Mouse (Mus musculus): ENCODE measurements around the gene Gm5930.
"Not testable (repeated sequence)": the region's sequence is repeated elsewhere in the genome, so short reads cannot be mapped to it uniquely, and the experiment has no call there.

Gene Gm5930

DNA sequence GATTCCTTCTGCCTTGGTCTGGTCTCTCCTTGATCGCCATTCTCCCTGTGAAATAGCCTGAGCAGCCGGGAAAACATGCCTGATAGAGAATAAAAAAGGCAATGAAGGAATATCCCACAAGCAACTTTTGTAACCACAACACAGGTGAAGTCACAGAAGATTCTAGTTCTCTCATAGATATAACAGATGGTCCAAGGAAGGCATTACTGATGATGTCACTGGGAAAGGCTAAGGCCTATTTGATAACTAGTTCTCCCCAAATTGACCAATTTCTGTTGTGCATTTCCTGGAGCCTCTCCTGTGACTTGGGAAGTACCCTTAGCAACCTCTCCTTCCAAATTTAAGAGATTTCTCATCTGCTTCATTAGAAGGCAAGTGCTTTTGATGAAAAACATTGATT lies at the start of gene Gm5930:
TSS of gene Gm5930 (minus strand) at position 101 of the 400 bp plus-strand sequence.
- not testable (repeated sequence) for DNase-seq (ENCODE audit: low read depth)

DNA sequence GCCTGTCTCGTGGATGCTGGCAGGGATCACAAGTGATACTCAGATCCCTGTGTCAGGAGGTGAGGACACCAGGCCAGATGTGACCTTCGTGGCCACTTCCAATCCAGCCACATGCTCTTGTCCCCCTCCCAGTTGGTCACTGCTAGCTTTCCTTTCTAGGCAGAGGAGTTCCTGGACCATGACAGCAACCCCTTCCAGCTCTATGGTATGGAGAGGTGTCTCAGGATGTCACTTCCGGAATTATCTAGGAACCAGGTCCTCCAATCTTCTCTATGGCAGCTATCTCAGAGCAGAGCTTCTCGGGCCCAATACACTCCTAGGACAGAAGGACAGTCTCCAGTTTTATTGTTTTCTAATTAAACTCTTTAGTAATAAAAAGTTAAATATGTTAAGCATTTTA lies 45.8 kb upstream of the Gm5930 start:
- not testable (repeated sequence) for DNase-seq (ENCODE audit: low read depth)

DNA sequence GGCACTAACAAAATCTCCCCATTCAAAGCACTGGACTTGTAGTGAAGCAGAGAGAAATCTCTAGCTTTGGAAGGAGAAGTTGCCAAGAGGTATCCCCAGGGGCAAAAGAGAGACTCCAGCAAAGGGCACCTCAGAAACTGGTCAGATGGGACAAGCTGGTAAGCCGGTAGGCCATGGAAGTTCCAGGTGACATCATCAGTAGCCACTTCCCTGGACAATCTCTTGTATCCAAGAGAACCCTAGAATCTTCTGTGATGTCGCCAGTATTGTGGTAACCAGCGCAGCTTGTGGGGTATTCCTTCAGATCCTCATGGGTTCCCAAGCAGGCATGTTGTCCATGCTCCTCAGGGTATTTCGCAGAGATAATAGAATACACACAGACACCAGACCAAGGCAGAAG lies 26.7 kb upstream of the Gm5930 start, which contains the start of gene Gm8229:
TSS of gene Gm8229 (plus strand) at position 301 of the 400 bp plus-strand sequence.
- DNase-seq (ENCODE audit: low read depth), result not testable (repeated sequence)

DNA sequence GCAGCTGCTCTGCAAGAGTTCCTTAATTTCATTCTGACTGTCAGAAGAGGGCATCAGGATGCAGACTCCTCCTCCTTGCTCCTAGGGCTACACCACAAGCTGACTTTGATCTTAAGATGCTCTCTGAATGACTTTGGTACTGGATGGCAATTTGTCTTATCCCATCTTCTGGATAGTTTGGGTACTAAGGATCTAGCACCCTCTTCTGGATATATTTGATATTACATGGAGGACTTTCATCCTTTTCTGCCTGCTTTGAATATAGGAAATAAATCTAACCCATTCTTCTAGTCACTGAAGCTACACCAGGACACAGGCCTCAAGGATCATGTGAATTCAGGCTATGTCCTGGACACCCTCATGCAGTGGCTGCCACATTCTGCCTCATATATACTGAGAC lies 23.9 kb upstream of the Gm5930 start:
- not testable (repeated sequence) for DNase-seq (ENCODE audit: low read depth)

DNA sequence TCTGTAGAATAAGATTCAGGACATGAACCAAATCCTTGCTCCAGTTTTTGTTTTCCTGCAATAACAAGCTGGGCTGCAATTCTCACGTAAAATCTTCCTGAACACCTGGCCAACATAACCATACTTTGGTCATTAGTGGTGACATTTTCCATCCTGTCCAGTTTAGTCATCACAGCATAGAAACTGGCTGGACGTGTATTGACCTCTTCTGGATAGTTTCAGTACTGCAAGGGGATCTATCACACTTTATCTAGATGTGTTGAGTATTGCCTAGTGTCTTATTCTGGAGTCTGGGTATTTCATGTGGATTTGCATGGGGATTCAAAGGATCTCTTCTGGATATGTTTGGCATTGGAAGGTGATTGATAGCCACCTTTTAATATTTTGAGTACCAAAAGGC lies 23.0 kb upstream of the Gm5930 start:
- DNase-seq (ENCODE audit: low read depth), result not testable (repeated sequence)

DNA sequence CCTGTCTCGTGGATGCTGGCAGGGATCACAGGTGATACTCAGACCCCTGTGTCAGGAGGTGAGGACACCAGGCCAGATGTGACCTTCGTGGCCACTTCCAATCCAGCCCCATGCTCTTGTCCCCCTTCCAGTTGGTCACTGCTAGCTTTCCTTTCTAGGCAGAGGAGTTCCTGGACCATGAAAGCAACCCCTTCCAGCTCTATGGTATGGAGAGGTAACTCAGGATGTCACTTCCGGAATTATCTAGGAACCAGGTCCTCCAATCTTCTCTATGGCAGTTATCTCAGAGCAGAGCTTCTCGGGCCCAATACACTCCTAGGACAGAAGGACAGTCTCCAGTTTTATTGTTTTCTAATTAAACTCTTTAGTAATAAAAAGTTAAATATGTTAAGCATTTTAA lies 26.3 kb downstream of the Gm5930 start:
- DNase-seq (ENCODE audit: low read depth), result not testable (repeated sequence)

DNA sequence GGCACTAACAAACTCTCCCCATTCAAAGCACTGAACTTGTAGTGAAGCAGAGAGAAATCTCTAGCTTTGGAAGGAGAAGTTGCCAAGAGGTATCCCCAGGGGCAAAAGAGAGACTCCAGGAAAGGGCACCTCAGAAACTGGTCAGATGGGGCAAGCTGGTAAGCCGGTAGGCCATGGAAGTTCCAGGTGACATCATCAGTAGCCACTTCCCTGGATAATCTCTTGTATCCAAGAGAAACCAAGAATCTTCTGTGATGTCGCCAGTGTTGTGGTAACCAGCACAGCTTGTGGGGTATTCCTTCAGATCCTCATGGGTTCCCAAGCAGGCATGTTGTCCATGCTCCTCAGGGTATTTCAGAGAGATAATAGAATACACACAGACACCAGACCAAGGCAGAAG lies 53.1 kb downstream of the Gm5930 start, which contains the start of gene Gm8220:
TSS of gene Gm8220 (plus strand) at position 301 of the 400 bp plus-strand sequence.
- DNase-seq (ENCODE audit: low read depth), result not testable (repeated sequence)

All from naive thymus-derived CD4-positive, alpha-beta T cell, adult 2 months (primary cell).